Mouse (Mus musculus) heart, embryonic 12.5 days (tissue): Measurements from ENCODE around the gene Nsrp1. TPM values are rescaled to one million over a fixed set of nuclear protein-coding genes. Genes with fewer than 3 reads are reported as not detected.

Experiments
- ATAC-seq: fragments of 200-750 bp; cut with Nextera tagmentation; 2 replicates; pipeline ENCODE4 v1.8.0; 2017; ENCODE audit warnings: moderate TSS enrichment, moderate library complexity; ENCODE audit not compliant: insufficient number of reproducible peaks, low FRiP score
- H3K27ac ChIP-seq: fragments of 300-500 bp; sonication (generic); 2 replicates; pipeline ENCODE4 v1.5.1; 2016; ENCODE audit warnings: mild to moderate bottlenecking, moderate library complexity; ENCODE audit not compliant: poor library complexity, severe bottlenecking
- H3K27me3 ChIP-seq: fragments of 300-500 bp; sonication (generic); replicated peaks from 2 replicates; pipeline ENCODE4 v1.6.1; 2016; ENCODE audit warnings: mild to moderate bottlenecking, moderate library complexity
- H3K36me3 ChIP-seq: fragments of 300-500 bp; sonication (generic); 2 replicates; pipeline ENCODE4 v1.6.1; 2016; ENCODE audit warnings: mild to moderate bottlenecking, moderate library complexity
- H3K4me1 ChIP-seq: fragments of 300-500 bp; sonication (generic); replicated peaks from 2 replicates; pipeline ENCODE4 v1.6.1; 2016; ENCODE audit warnings: mild to moderate bottlenecking
- H3K4me2 ChIP-seq: fragments of 300-500 bp; sonication (generic); 2 replicates; pipeline ENCODE4 v1.6.1; 2016; ENCODE audit warnings: mild to moderate bottlenecking, moderate library complexity
- H3K4me3 ChIP-seq: fragments of 300-500 bp; sonication (generic); 2 replicates; pipeline ENCODE4 v1.5.1; 2016; ENCODE audit warnings: mild to moderate bottlenecking
- H3K9ac ChIP-seq: fragments of 300-500 bp; sonication (generic); 2 replicates; pipeline ENCODE4 v1.6.1; 2016; ENCODE audit warnings: mild to moderate bottlenecking, moderate library complexity
- H3K9me3 ChIP-seq: fragments of 300-500 bp; sonication (generic); replicated peaks from 2 replicates; pipeline ENCODE4 v1.6.1; 2016; ENCODE audit warnings: mild to moderate bottlenecking, moderate library complexity
- WGBS: fragments of 180-500 bp; shearing (Covaris S2); methylation state at CpG from one replicate; pipeline ENCODE4 v1.1.7; 2016; 5-methylcytosine and 5-hydroxymethylcytosine counted together
- microRNA counts: library from miRNA; unstranded; fragments of <30 nt; microRNA quantifications from one replicate; lab custom pipeline; 2017
- microRNA-seq: library from miRNA; unstranded; fragments of <30 nt; microRNA quantifications from one replicate; pipeline ENCODE4, GENCODE M21; 2017
- polyA plus RNA-seq: library from polyadenylated mRNA; unstranded; fragments of >200 nt; fragmentation: Nextera tagmentation; extraction: Ambion mirVana; gene quantifications from 2 replicates; pipeline ENCODE4 v1.2.1, GENCODE M21; 2016

Nsrp1 gene
- polyA plus RNA-seq, 1 experiment from 2014 or later, result 42.9 TPM

GRCm38 (mm10) chr11:77005881-77006280 lies 72.4 kb downstream of the Nsrp1 start:
- H3K4me3 ChIP-seq, result no peak overlapping the region
- ATAC-seq, result no peak
- no peaks in the 10 kb centered on the region for H3K9me3 ChIP-seq
- WGBS, result 48% methylated on average over 4 of the region's 4 CpGs
- H3K36me3 ChIP-seq, result no peaks in the 10 kb centered on the region
- H3K9ac ChIP-seq, result no peak overlapping the region
- H3K27ac ChIP-seq, result no peak overlapping the region
- peaks cover 22% of the 10 kb centered on the region for H3K27me3 ChIP-seq
- H3K4me2 ChIP-seq, result no peak overlapping the region
- peaks cover 14% of the 10 kb centered on the region for H3K4me1 ChIP-seq

- no peaks in the 10 kb centered on the region for H3K9me3 ChIP-seq
- H3K27ac ChIP-seq, result no peak overlapping the region
- peaks cover 11% of the 10 kb centered on the region; the same call in 1 of the 2 replicates for H3K4me1 ChIP-seq
- no peak for ATAC-seq
- no peak overlapping the region for H3K4me2 ChIP-seq
- no peak overlapping the region for H3K4me3 ChIP-seq
- peaks cover 44% of the 10 kb centered on the region for H3K27me3 ChIP-seq
- no peaks in the 10 kb centered on the region for H3K36me3 ChIP-seq
- H3K9ac ChIP-seq, result no peak overlapping the region
- whole genome bisulfite sequencing, result 26% methylated on average over 1 of the region's 1 CpGs
These were observed 75.9 kb downstream of the Nsrp1 start for GRCm38 (mm10) chr11:77002361-77002760.

GRCm38 (mm10) chr11:77000741-77001140 lies 77.5 kb downstream of the Nsrp1 start:
- Histone ChIP-seq H3K4me2 (no peak overlapping the region), H3K27me3 (peaks cover 60% of the 10 kb centered on the region), H3K27ac (no peak overlapping the region), H3K4me1 (peaks cover 10% of the 10 kb centered on the region; the same call in 1 of the 2 replicates), H3K4me3 (no peak overlapping the region), H3K9ac (no peak overlapping the region), H3K36me3 (no peaks in the 10 kb centered on the region), H3K9me3 (no peaks in the 10 kb centered on the region)
- 56% methylated on average over 5 of the region's 5 CpGs for WGBS
- no peak for ATAC-seq

GRCm38 (mm10) chr11:76998705-76999226 lies 79.5 kb downstream of the Nsrp1 start:
- Histone ChIP-seq H3K9me3 (no peaks in the 10 kb centered on the region), H3K27me3 (peaks cover 70% of the 10 kb centered on the region)

GRCm38 (mm10) chr11:76997916-76998704 lies 80.1 kb downstream of the Nsrp1 start, which contains the start of gene Slc6a4:
Gene Slc6a4 (plus strand): TSS chr11:76998603.
- under 1% methylated on average over 52 of the region's 52 CpGs for WGBS
- H3K9me3 ChIP-seq, result no peaks in the 10 kb centered on the region
- peak within 1 kb of the TSS; percentile 43; the same call in 1 of the 2 replicates for H3K9ac ChIP-seq
- ATAC-seq, result no peak
- H3K4me3 ChIP-seq, result peak within 1 kb of the TSS; percentile 55
- H3K4me2 ChIP-seq, result peak within 1 kb of the TSS; percentile 96
- peaks cover 70% of the 10 kb centered on the region for H3K27me3 ChIP-seq
- no peak within 1 kb of the TSS for H3K27ac ChIP-seq
- H3K4me1 ChIP-seq, result peaks cover 10% of the 10 kb centered on the region; the same call in 1 of the 2 replicates
- no peaks in the 10 kb centered on the region for H3K36me3 ChIP-seq

More at GRCm38 (mm10) chr11:76998705-76999226, 79.5 kb downstream of the Nsrp1 start:
- ATAC-seq, result no peak
- 13% methylated on average over 24 of the region's 24 CpGs for WGBS
- H3K4me2 ChIP-seq, result peak overlapping the region; percentile 96
- no peaks in the 10 kb centered on the region for H3K36me3 ChIP-seq
- H3K4me3 ChIP-seq, result peak overlapping the region; percentile 55
- no peak overlapping the region for H3K27ac ChIP-seq
- H3K4me1 ChIP-seq, result peaks cover 10% of the 10 kb centered on the region; the same call in 1 of the 2 replicates
- peak overlapping the region; percentile 43; the same call in 1 of the 2 replicates for H3K9ac ChIP-seq

GRCm38 (mm10) chr11:76997305-76997704 lies 80.9 kb downstream of the Nsrp1 start:
- Histone ChIP-seq H3K9me3 (no peaks in the 10 kb centered on the region), H3K4me1 (peaks cover 10% of the 10 kb centered on the region; the same call in 1 of the 2 replicates), H3K36me3 (no peaks in the 10 kb centered on the region), H3K4me3 (peak overlapping the region; percentile 55), H3K27ac (no peak overlapping the region), H3K9ac (0 out of 2 replicates have a peak overlapping the region, but pooled peaks have one; percentile 43), H3K27me3 (peaks cover 65% of the 10 kb centered on the region), H3K4me2 (peak overlapping the region; percentile 96)
- peak; percentile 60; the same call in 1 of the 2 replicates for ATAC-seq
- under 1% methylated on average over 21 of the region's 21 CpGs for WGBS

GRCm38 (mm10) chr11:76995966-76996672 lies 82.1 kb downstream of the Nsrp1 start:
- WGBS, result 44% methylated on average over 20 of the region's 20 CpGs
- ATAC-seq, result no peak
- Histone ChIP-seq H3K9me3 (no peaks in the 10 kb centered on the region), H3K36me3 (no peaks in the 10 kb centered on the region), H3K4me3 (no peak overlapping the region), H3K27me3 (peaks cover 53% of the 10 kb centered on the region), H3K27ac (no peak overlapping the region), H3K4me1 (peaks cover 10% of the 10 kb centered on the region; the same call in 1 of the 2 replicates), H3K4me2 (no peak overlapping the region), H3K9ac (no peak overlapping the region)

MicroRNAs within 50 kb of the gene (microRNA counts, 519-probe panel; counts per million panel counts)
- microRNA mmu-miR-423-3p (lab: Ali Mortazavi, UCI) (4,726 counts per million, percentile 50 among the panel's probes with 10 or more counts), microRNA mmu-miR-423-5p (lab: Ali Mortazavi, UCI) (3,568 counts per million, percentile 21 among the panel's probes with 10 or more counts)

Small RNA genes within 50 kb of the gene (microRNA-seq; reads per million reads assigned to microRNA genes)
- gene Mir423, result 6,122 reads per million, percentile 93 among the genes with 10 or more reads in this experiment

Other genes with a start within 250 kb of the Nsrp1 start
- gene Cpd, start 231.4 kb downstream of the Nsrp1 start, polyA plus RNA-seq, result 24.3 and 25.7 TPM in 2 replicates
- 0.30 TPM in 1 of 2 replicates, not detected in the other for gene Tmigd1, start 176.3 kb downstream of the Nsrp1 start, polyA plus RNA-seq
- gene Blmh, start 153.6 kb downstream of the Nsrp1 start, polyA plus RNA-seq, result 112 and 115 TPM in 2 replicates
- 1.3 and 1.6 TPM in 2 replicates for gene Slc6a4, start 79.8 kb downstream of the Nsrp1 start, polyA plus RNA-seq
- gene Efcab5, start 110.5 kb upstream of the Nsrp1 start, polyA plus RNA-seq, result 0.11 and 0.54 TPM in 2 replicates
- 29.8 and 33.4 TPM in 2 replicates for gene Ssh2, start 137.9 kb upstream of the Nsrp1 start, polyA plus RNA-seq